Mouse (Mus musculus) lung, adult 2 months (tissue): Measurements from ENCODE around the gene Hmcn1.

Source experiments
- CTCF ChIP-seq: fragments of 200-500 bp; IDR thresholded peaks from 2 replicates; pipeline ENCODE4 v1.5.1; 2011; ENCODE audit warnings: mild to moderate bottlenecking, low read length, control low read depth; ENCODE audit not compliant: insufficient read depth
- POLR2A ChIP-seq: fragments of 200-500 bp; IDR thresholded peaks from 2 replicates; pipeline ENCODE4 v1.6.1; 2011; ENCODE audit warnings: low read depth, mild to moderate bottlenecking, control low read depth, low read length, borderline replicate concordance; ENCODE audit errors: extremely low read depth

GRCm38 (mm10) chr1:151019273-151019890 lies 26.1 kb upstream of the Hmcn1 start:
- no peak for TF ChIP-seq CTCF
- no peak for TF ChIP-seq POLR2A
